Mouse (Mus musculus) megakaryocyte, embryonic 14.5 days (primary cell): ENCODE measurements at regions not wholly inside any gene's neighbourhood (a gene's known extent, or its start where the extent isn't known, plus 50 kb on each side); places are given as distances from the start of the nearest gene placed in this dataset.

Experiments
- FLI1 ChIP-seq: IDR thresholded peaks from 2 replicates; pipeline ENCODE4 v1.6.1; 2012; ENCODE audit warnings: low read length, inconsistent platforms, mixed read lengths
- GATA1 ChIP-seq: IDR thresholded peaks from 3 replicates; pipeline ENCODE4 v1.6.1; 2012; ENCODE audit warnings: mixed read lengths, low read length, inconsistent platforms, borderline replicate concordance

DNA sequence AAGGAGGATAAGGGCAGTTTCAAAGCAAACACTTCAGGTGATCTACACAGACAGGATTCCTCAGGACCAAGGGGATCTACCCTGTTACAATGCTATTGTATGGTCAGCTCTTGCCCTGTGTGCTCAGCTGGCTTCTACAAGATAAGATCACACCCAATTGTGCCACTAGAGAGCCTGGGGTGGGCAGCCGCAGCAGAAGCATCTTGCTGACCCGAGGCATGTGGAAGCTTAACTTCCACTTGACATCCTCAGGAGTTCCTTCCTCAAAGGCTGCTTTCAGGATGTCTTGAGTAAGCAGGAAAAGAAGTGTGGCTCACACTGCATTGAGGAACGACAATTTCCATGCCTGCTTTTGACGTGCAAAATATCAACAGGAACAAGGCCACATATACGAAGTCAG lies 222.8 kb upstream of the Gpc5 start:
- no peak for TF ChIP-seq GATA1
- TF ChIP-seq FLI1, result no peak
